Mouse (Mus musculus): Measurements from ENCODE around the gene Fmnl2.

GRCm38 (mm10) chr2:53014451-53014850, 156.8 kb downstream of the Fmnl2 start:
- TF ChIP-seq CTCF (IDR thresholded peaks at IDR 0.05; ENCODE audit: control insufficient read depth, insufficient read depth, insufficient replicate concordance, low read depth, low read length) (no peak), POLR2A (IDR thresholded peaks at IDR 0.05; ENCODE audit: control insufficient read depth, low read depth, low read length) (no peak)

Data from testis, adult 2 months (tissue).